Mouse (Mus musculus): ENCODE measurements around the gene Bpgm. TPM values are rescaled to one million over a fixed set of nuclear protein-coding genes. Genes with fewer than 3 reads are reported as not detected.

Bpgm gene
- polyA plus RNA-seq, 1 experiment = 124 TPM

DNA sequence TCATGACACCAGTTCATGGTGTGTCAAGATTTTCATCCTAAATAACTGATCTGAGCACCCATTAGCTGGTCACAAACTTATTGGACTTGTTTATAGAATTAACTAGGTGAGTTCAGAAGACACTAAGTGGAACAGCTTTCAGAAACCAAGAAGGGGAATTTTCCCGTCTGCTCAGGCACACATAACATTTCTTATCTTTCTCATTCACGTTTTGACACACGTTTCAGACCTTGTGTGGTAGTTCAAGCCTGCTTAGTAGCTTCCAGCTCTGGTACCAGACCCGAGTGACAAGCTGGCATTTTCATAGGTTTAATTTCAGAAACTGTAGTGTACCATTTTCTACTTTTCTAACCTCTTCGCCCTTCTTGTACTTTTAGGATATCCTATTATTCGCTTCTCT, 616 bp upstream of the Bpgm start:
- H3K4me1 ChIP-seq (ENCODE audit: control insufficient read depth, insufficient read depth, low read length) = peaks cover 5% of the 10 kb centered on the region
- H3K4me3 ChIP-seq (ENCODE audit: control insufficient read depth, low read depth, low read length) = peak overlapping the region; percentile 94; the same call in 1 of the 2 replicates
- H3K36me3 ChIP-seq (ENCODE audit: control insufficient read depth, insufficient read depth, low read length) = no peaks in the 10 kb centered on the region
- H3K27me3 ChIP-seq (ENCODE audit: control insufficient read depth, insufficient read depth, low read length) = no peaks in the 10 kb centered on the region
- H3K27ac ChIP-seq (ENCODE audit: control insufficient read depth, insufficient read depth, low read depth, low read length) = peak overlapping the region; percentile 93; the same call in 1 of the 2 replicates
- TF ChIP-seq POLR2A (IDR thresholded peaks at IDR 0.05; ENCODE audit: control insufficient read depth, low read depth, low read length) (no peak), CTCF (IDR thresholded peaks at IDR 0.05; ENCODE audit: control insufficient read depth, insufficient read depth, insufficient replicate concordance, low read depth, low read length) (no peak)

DNA sequence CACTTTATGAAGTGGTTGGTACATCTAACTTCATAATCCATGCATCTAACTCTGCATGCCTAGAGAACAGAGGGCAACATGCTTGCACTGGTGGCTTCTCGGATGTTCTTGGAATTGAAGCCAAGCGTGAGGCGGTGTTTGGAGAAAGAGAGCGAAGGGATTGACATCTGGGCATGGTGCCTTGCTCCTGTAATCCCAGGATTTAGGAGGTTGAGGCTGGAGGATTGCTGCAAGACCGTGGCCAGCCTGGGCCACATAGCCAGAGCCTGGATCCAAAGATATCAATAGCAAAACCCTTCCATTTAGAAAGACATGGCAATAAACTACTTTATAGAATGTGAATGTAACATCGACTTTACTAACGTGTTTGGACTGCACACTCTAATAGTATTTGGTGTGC, 2.0 kb downstream of the Bpgm start:
- peak overlapping the region; percentile 46 for H3K4me3 ChIP-seq (ENCODE audit: control insufficient read depth, low read depth, low read length)
- no peak overlapping the region for H3K27ac ChIP-seq (ENCODE audit: control insufficient read depth, insufficient read depth, low read depth, low read length)
- H3K27me3 ChIP-seq (ENCODE audit: control insufficient read depth, insufficient read depth, low read length) = no peaks in the 10 kb centered on the region
- no peaks in the 10 kb centered on the region for H3K36me3 ChIP-seq (ENCODE audit: control insufficient read depth, insufficient read depth, low read length)
- H3K4me1 ChIP-seq (ENCODE audit: control insufficient read depth, insufficient read depth, low read length) = peaks cover 5% of the 10 kb centered on the region
- TF ChIP-seq POLR2A (IDR thresholded peaks at IDR 0.05; ENCODE audit: control insufficient read depth, low read depth, low read length) (no peak), CTCF (IDR thresholded peaks at IDR 0.05; ENCODE audit: control insufficient read depth, insufficient read depth, insufficient replicate concordance, low read depth, low read length) (no peak)

DNA sequence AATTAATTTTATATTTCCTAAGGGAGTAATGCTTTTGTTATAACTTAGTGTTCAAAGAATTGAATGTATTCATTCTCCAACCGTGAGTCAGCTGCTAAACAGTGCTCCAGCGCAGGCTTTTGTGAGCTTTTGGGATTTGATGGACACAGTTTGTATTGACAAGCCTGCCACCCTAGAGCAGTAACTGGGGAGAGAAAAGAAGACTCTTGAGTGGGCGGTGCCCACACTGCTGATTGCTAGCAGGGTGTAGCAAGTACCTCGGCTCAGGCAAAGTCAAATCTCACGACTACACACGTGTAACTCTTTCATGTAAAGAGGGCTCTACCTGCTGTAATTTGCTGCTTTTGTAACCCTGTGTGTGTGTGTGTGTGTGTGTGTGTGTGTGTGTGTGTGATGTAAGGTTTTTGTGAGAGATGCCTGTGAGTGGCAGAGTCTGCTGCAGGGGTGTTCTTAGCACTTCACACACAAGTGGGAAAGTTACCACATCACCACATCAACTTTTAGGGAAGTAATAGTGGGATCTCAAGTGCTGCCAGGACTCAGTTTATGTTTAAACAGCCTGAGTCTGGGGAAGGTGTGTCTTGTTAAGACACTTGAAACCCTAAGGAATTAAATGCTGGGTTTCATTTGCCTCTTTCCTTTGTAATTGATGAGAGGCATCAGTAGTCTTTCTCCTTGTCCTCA, 2.8 kb downstream of the Bpgm start:
- Histone ChIP-seq H3K4me3 (ENCODE audit: control insufficient read depth, low read depth, low read length) (no peak overlapping the region), H3K27ac (ENCODE audit: control insufficient read depth, insufficient read depth, low read depth, low read length) (no peak overlapping the region), H3K36me3 (ENCODE audit: control insufficient read depth, insufficient read depth, low read length) (no peaks in the 10 kb centered on the region), H3K27me3 (ENCODE audit: control insufficient read depth, insufficient read depth, low read length) (no peaks in the 10 kb centered on the region), H3K4me1 (ENCODE audit: control insufficient read depth, insufficient read depth, low read length) (peaks cover 5% of the 10 kb centered on the region)
- TF ChIP-seq CTCF (IDR thresholded peaks at IDR 0.05; ENCODE audit: control insufficient read depth, insufficient read depth, insufficient replicate concordance, low read depth, low read length) (no peak), POLR2A (IDR thresholded peaks at IDR 0.05; ENCODE audit: control insufficient read depth, low read depth, low read length) (no peak)

DNA sequence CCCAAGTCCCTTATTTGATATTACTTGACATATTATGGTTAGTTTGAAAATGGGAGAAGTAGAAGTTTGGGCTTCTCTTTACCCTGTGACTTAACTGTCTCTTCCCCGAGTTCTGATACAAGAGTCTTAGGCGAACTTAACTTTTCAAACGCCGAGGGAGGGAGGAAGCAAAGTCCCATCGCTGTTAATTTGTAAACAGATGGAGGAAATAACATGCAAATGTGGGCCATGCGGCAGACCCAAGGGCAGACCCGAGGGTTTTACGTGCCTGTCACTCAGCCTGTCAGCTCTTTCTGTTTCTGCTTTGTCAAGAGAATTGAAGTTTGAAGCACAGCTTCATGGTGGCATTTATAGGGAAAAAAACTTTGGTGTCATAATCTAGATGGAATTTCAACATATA, 3.5 kb downstream of the Bpgm start:
- no peak for TF ChIP-seq CTCF (IDR thresholded peaks at IDR 0.05; ENCODE audit: control insufficient read depth, insufficient read depth, insufficient replicate concordance, low read depth, low read length)
- no peak for TF ChIP-seq POLR2A (IDR thresholded peaks at IDR 0.05; ENCODE audit: control insufficient read depth, low read depth, low read length)
- no peaks in the 10 kb centered on the region for H3K36me3 ChIP-seq (ENCODE audit: control insufficient read depth, insufficient read depth, low read length)
- H3K4me3 ChIP-seq (ENCODE audit: control insufficient read depth, low read depth, low read length) = no peak overlapping the region
- no peaks in the 10 kb centered on the region for H3K27me3 ChIP-seq (ENCODE audit: control insufficient read depth, insufficient read depth, low read length)
- no peak overlapping the region for H3K27ac ChIP-seq (ENCODE audit: control insufficient read depth, insufficient read depth, low read depth, low read length)
- peaks cover 5% of the 10 kb centered on the region for H3K4me1 ChIP-seq (ENCODE audit: control insufficient read depth, insufficient read depth, low read length)

DNA sequence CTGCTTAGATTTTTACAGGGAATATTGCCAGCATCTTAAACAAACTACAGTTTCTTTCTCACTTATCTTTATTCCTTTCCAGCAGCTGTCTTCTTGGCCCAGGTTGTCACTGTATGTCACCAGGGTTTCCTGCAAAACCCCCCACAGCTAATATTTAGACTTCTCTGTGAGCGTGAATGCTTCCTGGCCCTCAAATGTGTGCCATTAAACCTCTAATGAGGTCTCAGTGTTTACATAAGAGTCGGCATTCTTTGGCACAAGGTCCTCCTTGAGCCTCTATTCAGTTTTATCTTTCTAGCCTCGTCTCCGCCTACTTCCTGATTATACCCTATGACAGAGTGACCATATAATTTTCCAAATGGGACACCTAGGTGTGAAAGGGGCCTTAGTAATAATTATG, 4.7 kb downstream of the Bpgm start:
- Histone ChIP-seq H3K27me3 (ENCODE audit: control insufficient read depth, insufficient read depth, low read length) (no peaks in the 10 kb centered on the region), H3K4me3 (ENCODE audit: control insufficient read depth, low read depth, low read length) (no peak overlapping the region), H3K36me3 (ENCODE audit: control insufficient read depth, insufficient read depth, low read length) (no peaks in the 10 kb centered on the region), H3K27ac (ENCODE audit: control insufficient read depth, insufficient read depth, low read depth, low read length) (no peak overlapping the region), H3K4me1 (ENCODE audit: control insufficient read depth, insufficient read depth, low read length) (peaks cover 7% of the 10 kb centered on the region)
- no peak for TF ChIP-seq POLR2A (IDR thresholded peaks at IDR 0.05; ENCODE audit: control insufficient read depth, low read depth, low read length)
- TF ChIP-seq CTCF (IDR thresholded peaks at IDR 0.05; ENCODE audit: control insufficient read depth, insufficient read depth, insufficient replicate concordance, low read depth, low read length) = no peak

DNA sequence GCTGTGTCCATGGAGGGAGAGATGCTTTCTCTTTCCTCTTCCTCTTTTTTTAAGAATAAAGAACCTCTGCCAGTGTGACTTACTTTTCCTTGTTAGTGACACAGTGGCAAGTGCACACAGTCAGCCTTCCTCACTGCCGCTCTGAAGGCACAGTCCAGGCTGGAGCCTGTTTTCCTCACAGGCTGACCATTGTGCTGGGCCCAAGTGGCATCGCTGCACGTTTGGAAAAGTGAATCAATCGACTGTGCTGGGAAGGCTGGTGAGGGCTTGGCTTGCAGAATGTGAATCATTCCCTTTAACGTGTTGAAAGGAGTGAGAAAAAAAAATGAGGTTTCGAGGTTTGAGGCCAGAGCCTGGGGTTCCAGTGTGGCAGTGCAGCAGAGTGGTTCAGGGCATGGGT, 5.3 kb downstream of the Bpgm start:
- H3K36me3 ChIP-seq (ENCODE audit: control insufficient read depth, insufficient read depth, low read length) = no peaks in the 10 kb centered on the region
- H3K4me1 ChIP-seq (ENCODE audit: control insufficient read depth, insufficient read depth, low read length) = peaks cover 10% of the 10 kb centered on the region
- no peak overlapping the region for H3K4me3 ChIP-seq (ENCODE audit: control insufficient read depth, low read depth, low read length)
- no peak overlapping the region for H3K27ac ChIP-seq (ENCODE audit: control insufficient read depth, insufficient read depth, low read depth, low read length)
- TF ChIP-seq POLR2A (IDR thresholded peaks at IDR 0.05; ENCODE audit: control insufficient read depth, low read depth, low read length) (no peak), CTCF (IDR thresholded peaks at IDR 0.05; ENCODE audit: control insufficient read depth, insufficient read depth, insufficient replicate concordance, low read depth, low read length) (no peak)
- no peaks in the 10 kb centered on the region for H3K27me3 ChIP-seq (ENCODE audit: control insufficient read depth, insufficient read depth, low read length)

- H3K4me1 ChIP-seq (ENCODE audit: control insufficient read depth, insufficient read depth, low read length) = peaks cover 6% of the 10 kb centered on the region; the same call in 1 of the 2 replicates
- H3K27me3 ChIP-seq (ENCODE audit: control insufficient read depth, insufficient read depth, low read length) = no peaks in the 10 kb centered on the region
- TF ChIP-seq POLR2A (IDR thresholded peaks at IDR 0.05; ENCODE audit: control insufficient read depth, low read depth, low read length) (no peak), CTCF (IDR thresholded peaks at IDR 0.05; ENCODE audit: control insufficient read depth, insufficient read depth, insufficient replicate concordance, low read depth, low read length) (no peak)
- no peaks in the 10 kb centered on the region for H3K36me3 ChIP-seq (ENCODE audit: control insufficient read depth, insufficient read depth, low read length)
- H3K4me3 ChIP-seq (ENCODE audit: control insufficient read depth, low read depth, low read length) = no peak overlapping the region
- no peak overlapping the region for H3K27ac ChIP-seq (ENCODE audit: control insufficient read depth, insufficient read depth, low read depth, low read length)
Observed at GRCm38 (mm10) chr6:34482842-34483241, 6.8 kb downstream of the Bpgm start.

All from testis, adult 2 months (tissue).